Mouse (Mus musculus) embryonic stem cell, embryonic (primary cell): ENCODE data around the gene Fam43b.

Experiments
- CTCF ChIA-PET, 4 experiments: fragments of 300-600 bp in 2 of 4; fragments of 350-600 bp in 2 of 4; sonication (Branson Sonifier 250); formaldehyde crosslinking; loops; one replicate each; lab custom pipeline; 2022; ENCODE audit warnings: inconsistent platforms in 2 of 4; lab: Charles Lee
- POLR2A ChIA-PET, 4 experiments: fragments of 300-600 bp in 2 of 4; fragments of 350-600 bp in 2 of 4; sonication (Branson Sonifier 250); formaldehyde crosslinking; loops; one replicate each; lab custom pipeline; 2022; ENCODE audit warnings: antibody characterized with exemption in 4 of 4, inconsistent platforms in 1 of 4; lab: Charles Lee

The Fam43b gene

DNA sequence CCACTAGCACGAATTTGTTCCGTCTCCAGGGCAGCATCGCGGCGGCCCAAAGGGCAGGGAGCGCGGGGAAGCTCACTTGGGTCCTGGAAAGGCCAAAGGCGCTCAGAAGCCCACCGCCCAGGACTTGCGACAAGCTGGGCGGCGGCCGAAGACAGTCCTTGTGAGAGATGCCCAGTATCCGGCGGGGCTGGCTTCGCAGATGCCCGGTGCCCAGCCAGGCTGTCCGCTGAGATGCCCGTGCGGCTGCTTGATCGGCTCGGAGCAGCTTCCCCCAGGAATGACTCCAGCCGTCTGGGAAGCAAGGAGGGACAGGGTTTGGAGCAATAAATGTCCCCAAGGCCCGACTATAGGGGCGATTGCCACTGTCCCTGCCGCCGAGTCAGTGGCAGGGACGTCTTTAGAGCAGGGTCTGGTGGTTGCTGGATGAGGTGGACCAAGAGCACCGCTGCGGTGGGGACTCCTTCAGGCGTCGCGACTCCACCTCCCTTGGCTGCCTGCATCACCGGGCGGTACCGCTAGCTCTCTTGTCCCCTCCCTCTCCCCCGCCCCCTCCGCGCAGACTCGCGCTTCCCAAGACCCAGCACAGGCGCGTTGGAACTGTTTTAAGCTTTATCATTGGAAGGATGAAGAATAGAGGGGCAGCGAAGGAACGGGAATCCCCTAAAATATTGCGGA lies at the start of gene Fam43b:
TSS of gene Fam43b (minus strand) at position 558 of the 675 bp plus-strand sequence.
- CTCF ChIA-PET, result interaction anchor here (0.6 to 4.0 kb wide), 32 partner anchors 9 to 720 kb away, joined by 3 to 29 read pairs (median 4); partner anchors contain the start of genes Pink1 (in 2 of the 4) and Mul1 (in 1 of the 4)

GRCm38 (mm10) chr4:138444941-138445340 lies 48.6 kb upstream of the Fam43b start:
- POLR2A ChIA-PET, result interaction anchor here (0.5 to 6.7 kb wide), 29 partner anchors 8 to 702 kb away, joined by 3 to 63 read pairs (median 4); partner anchors contain the start of genes Camk2n1 (in 3 of the 4), Mul1 (in 3 of the 4) and Ddost (in 1 of the 4)
- CTCF ChIA-PET, result interaction anchor here (0.5 to 7.8 kb wide), 17 partner anchors 10 to 466 kb away, joined by 3 to 60 read pairs (median 3); partner anchors contain the start of gene Mul1 (in 1 of the 4)

More for the DNA sequence above, at the start of gene Fam43b:
- POLR2A ChIA-PET, result interaction anchor here in 3 of 4 experiments (0.6 to 3.0 kb wide), 27 partner anchors 8 to 409 kb away, joined by 3 to 16 read pairs (median 4); partner anchors contain the start of genes Ddost (in 1 of the 3), Mul1 (in 1 of the 3) and Pink1 (in 1 of the 3)

GRCm38 (mm10) chr4:138440062-138440461 lies 43.7 kb upstream of the Fam43b start:
- POLR2A ChIA-PET, result interaction anchor here in 3 of 4 experiments (1.1 to 1.6 kb wide), 4 partner anchors 8 to 370 kb away, joined by 3 to 5 read pairs (median 3); no protein-coding TSS in a partner anchor

DNA sequence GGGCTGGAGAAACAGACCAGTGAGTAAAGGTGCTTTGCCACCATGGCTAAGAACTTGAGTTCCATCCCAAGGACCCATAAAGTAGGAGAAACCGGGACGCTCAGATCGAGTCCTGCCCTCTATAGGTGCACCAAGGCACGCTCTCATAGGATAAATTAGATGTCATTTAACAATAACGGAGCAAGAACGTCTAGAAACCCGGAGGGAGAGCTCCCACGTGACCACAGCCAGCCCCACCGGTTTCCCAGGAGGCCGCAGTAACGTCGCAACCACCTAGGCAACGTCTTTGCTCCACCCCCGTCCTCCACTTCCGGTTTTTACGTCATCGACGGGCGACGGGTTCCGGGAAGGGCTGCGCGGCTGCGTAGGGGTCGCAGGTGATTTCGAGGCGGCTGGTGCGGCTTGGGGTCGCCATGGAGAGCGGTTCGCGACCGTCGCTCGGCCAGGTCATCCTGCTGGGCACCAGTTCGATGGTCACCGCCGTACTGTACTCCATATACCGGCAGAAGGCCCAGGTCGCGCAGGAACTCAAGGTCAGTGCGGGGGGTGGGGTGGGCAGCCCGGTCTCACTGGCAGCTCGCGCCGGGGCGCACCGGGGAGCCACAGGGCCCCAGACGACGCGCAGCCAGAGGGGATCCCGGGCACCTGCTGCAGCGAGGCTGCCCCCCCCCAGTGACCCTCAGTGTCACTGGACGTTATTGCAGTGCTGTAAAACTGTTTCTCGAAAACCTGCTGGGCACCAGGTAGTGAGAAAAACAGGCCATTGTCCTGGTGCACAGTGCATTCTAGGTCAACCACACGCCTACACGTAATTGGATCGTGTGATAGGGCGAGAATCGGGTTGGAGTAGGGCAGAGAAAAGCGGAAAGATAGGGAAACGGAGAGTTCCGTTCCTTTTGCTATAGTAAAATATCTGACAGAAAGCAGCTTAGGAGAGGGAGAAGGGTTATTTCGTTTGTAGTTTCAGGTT lies 38.3 kb upstream of the Fam43b start, which contains the start of gene Mul1:
TSS of gene Mul1 (plus strand) at position 325 of the 970 bp plus-strand sequence.
- ChIA-PET POLR2A (interaction anchor here in 3 of 4 experiments (0.6 to 3.3 kb wide), 29 partner anchors 8 to 455 kb away, joined by 3 to 24 read pairs (median 4); partner anchors contain the start of genes Camk2n1 (in 1 of the 3), Ddost (in 1 of the 3) and Fam43b (in 1 of the 3)), CTCF (interaction anchor here in 3 of 4 experiments (0.7 to 2.4 kb wide), 13 partner anchors 10 to 424 kb away, joined by 3 to 8 read pairs (median 3); partner anchors contain the start of gene Fam43b (in 1 of the 3))

More at GRCm38 (mm10) chr4:138440062-138440461, 43.7 kb upstream of the Fam43b start:
- CTCF ChIA-PET, result interaction anchor here in 2 of 4 experiments (0.6 to 1.3 kb wide), 2 partner anchors 354 to 416 kb away, joined by 3 to 4 read pairs; no protein-coding TSS in a partner anchor

DNA sequence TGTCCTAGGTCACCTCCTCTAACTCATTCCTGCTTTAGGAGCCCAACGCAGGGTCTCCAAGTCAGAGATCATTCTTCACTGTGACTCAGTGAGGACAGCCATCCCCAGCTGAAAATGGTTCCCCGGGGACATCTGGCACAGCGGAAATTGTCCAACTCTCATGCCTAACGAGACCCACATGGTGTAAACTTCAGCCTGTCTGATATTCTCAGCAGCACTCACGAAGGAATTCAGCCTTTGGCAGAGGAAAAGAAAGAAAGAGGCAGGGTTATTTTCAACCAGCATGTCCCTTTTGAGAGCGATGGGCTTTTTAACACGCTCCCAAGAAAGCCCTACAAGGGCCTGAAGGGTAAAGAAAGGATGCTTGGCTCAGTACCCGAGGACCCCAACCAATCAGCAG lies 35.0 kb upstream of the Fam43b start:
- POLR2A ChIA-PET, result no interaction called here
- CTCF ChIA-PET, result no interaction called here

- ChIA-PET CTCF (interaction anchor here (0.5 to 2.5 kb wide), 62 partner anchors 9 to 741 kb away, joined by 3 to 31 read pairs (median 4); partner anchors contain the start of genes Pink1 (in 3 of the 4), Fam43b (in 2 of the 4), Ddost (in 1 of the 4) and Sh2d5 (in 1 of the 4)), POLR2A (interaction anchor here (0.6 to 1.8 kb wide), 9 partner anchors 11 to 113 kb away, joined by 3 to 7 read pairs (median 4); partner anchors contain the start of gene Fam43b (in 1 of the 4))
These were observed 33.5 kb upstream of the Fam43b start for GRCm38 (mm10) chr4:138429778-138430177.

DNA sequence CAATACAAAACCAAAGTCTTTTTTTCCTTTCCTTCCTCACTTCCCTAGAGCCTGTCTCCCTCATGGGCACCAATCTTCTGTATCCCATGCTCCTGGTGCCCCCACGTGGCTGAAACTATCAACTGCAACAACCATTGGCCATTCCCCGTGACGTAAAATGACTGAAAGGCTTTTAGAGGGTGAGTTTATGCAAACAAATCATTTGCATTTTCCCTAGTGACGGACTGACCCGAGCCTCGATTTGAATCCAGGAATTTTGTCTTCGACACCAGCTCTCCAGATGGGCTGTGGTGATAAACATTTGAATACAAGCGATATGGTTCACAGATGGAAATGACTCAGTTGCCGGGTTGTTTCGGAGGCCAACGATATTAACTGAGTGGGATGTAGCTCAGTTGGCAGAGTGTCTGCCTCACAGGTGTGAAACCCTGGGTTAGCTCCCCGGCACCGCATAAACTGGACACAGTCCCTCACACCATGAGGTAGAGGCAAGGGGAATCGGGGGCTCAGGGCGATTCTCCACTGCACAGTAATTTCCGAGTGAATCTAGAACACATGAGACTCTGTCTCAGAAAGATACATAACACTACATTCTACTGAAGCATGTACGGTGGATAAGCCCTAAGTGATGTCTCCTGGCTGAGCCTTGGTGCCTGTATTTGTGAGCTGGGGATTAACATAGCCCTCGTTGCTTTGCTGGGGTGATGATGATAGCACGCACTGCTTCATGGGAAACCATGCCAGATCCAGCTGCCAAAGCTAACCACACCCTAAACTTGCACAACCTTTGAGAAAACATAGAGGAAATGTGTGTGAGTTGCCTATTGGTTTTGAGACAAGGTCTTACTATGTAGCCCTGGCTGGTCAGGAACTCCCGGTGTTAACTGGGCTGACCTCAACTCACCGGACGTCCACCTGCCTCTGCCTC lies 30.7 kb upstream of the Fam43b start:
- CTCF ChIA-PET, result interaction anchor here (0.6 to 2.3 kb wide), 20 partner anchors 21 to 1241 kb away, joined by 3 to 11 read pairs (median 4); partner anchors contain the start of gene Pink1 (in 1 of the 4)
- POLR2A ChIA-PET, result interaction anchor here in 1 of 4 experiments (1.1 to 1.7 kb wide), 6 partner anchors 14 to 109 kb away, joined by 3 to 4 read pairs (median 3); no protein-coding TSS in a partner anchor

GRCm38 (mm10) chr4:138425604-138426003 lies 29.3 kb upstream of the Fam43b start:
- ChIA-PET CTCF (interaction anchor here in 3 of 4 experiments (0.7 to 2.3 kb wide), 11 partner anchors 30 to 431 kb away, joined by 3 to 11 read pairs (median 4); partner anchors contain the start of gene Fam43b (in 1 of the 3)), POLR2A (interaction anchor here in 1 of 4 experiments (0.9 to 1.9 kb wide), 4 partner anchors 9 to 110 kb away, joined by 3 to 5 read pairs (median 4); partner anchors contain the start of gene Mul1)

DNA sequence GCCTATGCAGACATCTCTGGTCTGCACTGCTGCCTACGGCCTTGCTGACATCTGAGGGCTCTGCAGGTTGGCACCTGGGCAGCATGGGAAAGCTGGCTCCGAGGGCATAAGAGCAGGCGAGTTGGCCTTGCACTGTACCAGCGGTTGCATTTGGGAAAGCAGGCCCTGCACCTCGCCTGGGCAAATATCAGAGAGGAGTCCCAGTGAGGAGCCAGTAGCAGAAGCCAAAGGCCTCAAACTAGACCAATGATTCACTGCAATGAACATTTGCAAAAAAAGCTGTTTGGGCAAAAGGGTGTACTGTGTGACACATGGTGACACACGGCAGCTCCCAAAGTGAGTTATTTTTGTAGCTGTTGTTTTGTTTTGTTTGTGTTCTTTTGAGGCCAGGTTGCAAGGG lies 28.7 kb upstream of the Fam43b start:
- POLR2A ChIA-PET, result interaction anchor here in 2 of 4 experiments (1.4 to 1.9 kb wide), 2 partner anchors 9 to 107 kb away, joined by 3 to 5 read pairs; partner anchors contain the start of gene Mul1 (in 1 of the 2)
- CTCF ChIA-PET, result interaction anchor here in 2 of 4 experiments (1.0 to 2.2 kb wide), 6 partner anchors 47 to 432 kb away, joined by 3 to 5 read pairs (median 4); no protein-coding TSS in a partner anchor

- ChIA-PET CTCF (interaction anchor here (0.9 to 1.6 kb wide), 8 partner anchors 11 to 78 kb away, joined by 3 to 7 read pairs (median 4); partner anchors contain the start of gene Fam43b (in 2 of the 4)), POLR2A (interaction anchor here in 2 of 4 experiments (0.6 to 1.8 kb wide), 5 partner anchors 15 to 114 kb away, joined by 3 to 7 read pairs (median 4); partner anchors contain the start of genes Mul1 (in 2 of the 2), Ddost (in 1 of the 2) and Fam43b (in 1 of the 2))
These were observed 22.1 kb upstream of the Fam43b start for GRCm38 (mm10) chr4:138418340-138418957.

DNA sequence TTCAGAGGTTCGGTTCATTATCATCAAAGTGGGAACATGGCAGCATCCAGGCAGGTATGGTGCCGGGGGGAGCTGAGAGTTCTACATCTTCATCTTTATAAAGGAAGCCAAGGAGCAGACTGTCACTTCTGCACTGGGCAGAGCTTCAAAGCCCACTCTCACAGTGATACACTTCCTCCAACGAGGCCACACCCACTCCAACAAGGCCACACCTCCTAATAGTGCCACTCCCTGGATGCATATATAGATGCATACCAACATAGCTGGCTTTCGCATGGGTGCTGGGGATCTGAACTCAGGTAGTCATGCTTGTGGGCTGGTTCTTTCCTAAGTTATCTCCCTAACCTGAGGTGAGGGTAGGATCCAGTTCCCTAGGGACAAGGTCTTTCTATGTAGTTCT lies 21.6 kb upstream of the Fam43b start:
- POLR2A ChIA-PET, result interaction anchor here in 2 of 4 experiments (0.6 to 1.8 kb wide), 5 partner anchors 16 to 113 kb away, joined by 3 to 7 read pairs (median 4); partner anchors contain the start of genes Ddost (in 1 of the 2), Fam43b (in 1 of the 2) and Mul1 (in 1 of the 2)

GRCm38 (mm10) chr4:138416414-138416813 lies 20.1 kb upstream of the Fam43b start:
- CTCF ChIA-PET, result interaction anchor here in 3 of 4 experiments (0.7 to 3.3 kb wide), 9 partner anchors 12 to 134 kb away, joined by 3 to 13 read pairs (median 6); no protein-coding TSS in a partner anchor
- POLR2A ChIA-PET, result interaction anchor here in 3 of 4 experiments (0.6 to 1.6 kb wide), 5 partner anchors 17 to 403 kb away, joined by 3 to 5 read pairs (median 3); partner anchors contain the start of gene Fam43b (in 1 of the 3)

More for the DNA sequence above, 21.6 kb upstream of the Fam43b start:
- CTCF ChIA-PET, result interaction anchor here (0.9 to 1.8 kb wide), 9 partner anchors 12 to 78 kb away, joined by 3 to 8 read pairs (median 4); partner anchors contain the start of gene Fam43b (in 2 of the 4)

DNA sequence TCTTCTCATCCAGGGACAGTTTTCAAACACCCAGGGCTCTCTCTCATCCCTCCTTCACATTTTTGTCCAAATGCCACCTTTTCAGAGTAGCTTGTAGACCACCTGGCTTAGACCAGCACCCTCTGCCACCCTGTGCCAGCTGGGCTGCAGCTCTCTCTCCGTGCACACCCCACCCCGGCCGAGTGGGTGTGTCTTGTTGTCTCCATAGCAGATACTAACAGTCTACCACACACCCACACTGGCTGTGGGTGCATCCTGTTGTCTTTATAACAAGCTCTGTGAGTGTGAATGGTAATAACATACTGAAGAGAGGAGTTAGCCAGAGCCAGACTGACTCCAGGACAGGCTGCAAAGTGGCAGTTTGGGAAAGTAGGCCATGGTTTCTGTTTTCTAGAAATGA lies 19.7 kb upstream of the Fam43b start:
- POLR2A ChIA-PET, result interaction anchor here in 2 of 4 experiments (0.5 to 1.6 kb wide), 7 partner anchors 16 to 290 kb away, joined by 3 to 5 read pairs (median 3); partner anchors contain the start of gene Fam43b (in 1 of the 2)
- CTCF ChIA-PET, result interaction anchor here (0.7 to 3.3 kb wide), 11 partner anchors 11 to 133 kb away, joined by 3 to 13 read pairs (median 6); no protein-coding TSS in a partner anchor

DNA sequence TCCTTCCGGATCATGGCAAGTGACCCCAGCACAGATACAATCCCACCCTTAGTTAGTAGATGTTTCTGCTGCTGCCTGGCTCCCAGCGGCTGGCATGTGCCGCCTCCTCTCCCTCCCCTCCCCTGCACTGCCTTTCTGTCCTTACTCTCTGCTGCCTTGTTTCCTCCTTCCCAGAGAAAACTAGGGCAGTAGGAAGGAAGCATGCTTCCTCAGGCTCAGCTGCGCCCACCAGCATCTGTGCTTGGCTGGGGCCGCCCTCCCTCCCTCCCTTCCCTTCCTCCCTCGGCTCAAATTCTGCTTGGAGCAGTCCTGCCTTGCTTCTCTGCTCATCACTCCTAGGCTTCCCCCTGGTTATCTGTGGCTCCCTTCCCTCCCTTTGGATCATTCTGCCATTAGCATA lies 18.4 kb upstream of the Fam43b start:
- POLR2A ChIA-PET, result interaction anchor here in 2 of 4 experiments (0.5 to 1.3 kb wide), 2 partner anchors 9 to 35 kb away, joined by 3 read pairs; no protein-coding TSS in a partner anchor
- CTCF ChIA-PET, result interaction anchor here in 2 of 4 experiments (0.9 to 3.3 kb wide), 4 partner anchors 10 to 444 kb away, joined by 3 to 13 read pairs (median 4); no protein-coding TSS in a partner anchor
